36 mouse cellular contexts compared by ENCODE assay signal in genomic region chr3:16130385-16130784, GRCm38 (mm10).
"Had no signal": no experiment of that assay in that cellular context is flagged by ENCODE, and none has a peak within 500 bp of the region (broad histone marks: within the 10 kb centered on the region; RNA-seq: fewer than 3 reads in every experiment).

No protein-coding gene starts in this region.

- DNase-seq: heart, postnatal 10 days; heart, postnatal 14 days; heart, postnatal 36 days; heart, postnatal 4 days; kidney, adult 11 months; kidney, adult 18-20 months; kidney, adult 2 months; kidney, adult 8-10 months; kidney, adult 9 months; kidney, postnatal 10 days; kidney, postnatal 14 days; kidney, postnatal 25 days; kidney, postnatal 36 days; kidney, postnatal 4 days; layer of hippocampus, adult 9-11 months; layer of hippocampus, postnatal 36 days had no signal

- H3K36me3 ChIP-seq: heart, embryonic 10.5 days; heart, embryonic 12.5 days; heart, embryonic 13.5 days; heart, embryonic 15.5 days; hindbrain, embryonic 10.5 days; hindbrain, embryonic 12.5 days; hindbrain, embryonic 13.5 days; hindbrain, embryonic 15.5 days; intestine, embryonic 15.5 days; kidney, embryonic 15.5 days had no signal

- H3K4me2 ChIP-seq: heart, embryonic 11.5 days; heart, embryonic 12.5 days; heart, embryonic 13.5 days; heart, embryonic 15.5 days; hindbrain, embryonic 12.5 days; hindbrain, embryonic 13.5 days; hindbrain, embryonic 14.5 days; hindbrain, embryonic 15.5 days; intestine, embryonic 15.5 days; kidney, embryonic 15.5 days had no signal

- H3K4me1 ChIP-seq: heart, embryonic 10.5 days; heart, embryonic 12.5 days; heart, embryonic 13.5 days; heart, embryonic 15.5 days; hindbrain, embryonic 10.5 days; hindbrain, embryonic 12.5 days; hindbrain, embryonic 13.5 days; hindbrain, embryonic 15.5 days; intestine, embryonic 15.5 days; kidney, embryonic 15.5 days had no signal

- H3K9me3 ChIP-seq: heart, embryonic 10.5 days; heart, embryonic 12.5 days; heart, embryonic 13.5 days; heart, embryonic 15.5 days; hindbrain, embryonic 10.5 days; hindbrain, embryonic 12.5 days; hindbrain, embryonic 13.5 days; hindbrain, embryonic 15.5 days; intestine, embryonic 15.5 days; kidney, embryonic 15.5 days had no signal

- H3K27me3 ChIP-seq: heart, embryonic 12.5 days; heart, embryonic 13.5 days; heart, embryonic 15.5 days; hindbrain, embryonic 12.5 days; hindbrain, embryonic 13.5 days; hindbrain, embryonic 15.5 days; intestine, embryonic 15.5 days; kidney, embryonic 15.5 days had no signal

- H3K4me3 ChIP-seq: heart, embryonic 10.5 days; heart, embryonic 12.5 days; heart, embryonic 13.5 days; heart, embryonic 15.5 days; hindbrain, embryonic 10.5 days; hindbrain, embryonic 12.5 days; hindbrain, embryonic 13.5 days; hindbrain, embryonic 15.5 days; intestine, embryonic 15.5 days; kidney, embryonic 15.5 days; layer of hippocampus, adult 2 months; left cerebral cortex, adult 2 months had no signal

- ATAC-seq: hindbrain, embryonic 16.5 days; hindbrain, postnatal 0 days; inflammation-experienced regulatory T-cells, adult 6 months; intestine, embryonic 15.5 days; intestine, embryonic 16.5 days; intestine, postnatal 0 days had no signal

- H3K27ac ChIP-seq: heart, embryonic 10.5 days; heart, embryonic 13.5 days; heart, embryonic 15.5 days; hindbrain, embryonic 10.5 days; hindbrain, embryonic 12.5 days; hindbrain, embryonic 13.5 days; hindbrain, embryonic 14.5 days; hindbrain, embryonic 15.5 days; hindbrain, postnatal 0 days; intestine, embryonic 15.5 days; kidney, embryonic 15.5 days; kidney, postnatal 0 days; layer of hippocampus, adult 2 months; left cerebral cortex, adult 2 months had no signal

- H3K9ac ChIP-seq: heart, embryonic 12.5 days; heart, embryonic 13.5 days; heart, embryonic 15.5 days; hindbrain, embryonic 12.5 days; hindbrain, embryonic 13.5 days; hindbrain, embryonic 14.5 days; hindbrain, embryonic 15.5 days; intestine, embryonic 15.5 days; kidney, embryonic 15.5 days had no signal
